Mouse (Mus musculus): Measurements from ENCODE around the gene Git1. TPM values are rescaled to one million over a fixed set of nuclear protein-coding genes. Genes with fewer than 3 reads are reported as not detected.

The Git1 gene
- polyA plus RNA-seq, 1 experiment from 2014 or later = 12.2 TPM

Other genes with a start within 250 kb of the Git1 start
- not detected in 2 replicates for gene Coro6, start 31.2 kb upstream of the Git1 start, polyA plus RNA-seq (2015; fragmentation: Nextera tagmentation; extraction: Ambion mirVana)
- gene Ankrd13b, start 3.9 kb upstream of the Git1 start, polyA plus RNA-seq (2015; fragmentation: Nextera tagmentation; extraction: Ambion mirVana) = 1.6 and 1.7 TPM in 2 replicates
- gene Abhd15, start 21.6 kb downstream of the Git1 start, polyA plus RNA-seq (2015; fragmentation: Nextera tagmentation; extraction: Ambion mirVana) = 4.0 and 4.7 TPM in 2 replicates
- gene Trp53i13, start 22.4 kb downstream of the Git1 start, polyA plus RNA-seq (2015; fragmentation: Nextera tagmentation; extraction: Ambion mirVana) = 24.1 and 24.3 TPM in 2 replicates
- gene Gm10392, start 25.6 kb downstream of the Git1 start, polyA plus RNA-seq (2015; fragmentation: Nextera tagmentation; extraction: Ambion mirVana) = 0.10 and 0.12 TPM in 2 replicates
- 9.2 and 9.8 TPM in 2 replicates for gene Taok1, start 114.3 kb downstream of the Git1 start, polyA plus RNA-seq (2015; fragmentation: Nextera tagmentation; extraction: Ambion mirVana)
- gene Nufip2, start 192.6 kb downstream of the Git1 start, polyA plus RNA-seq (2015; fragmentation: Nextera tagmentation; extraction: Ambion mirVana) = 3.8 and 4.0 TPM in 2 replicates
- gene Cryba1, start 231.7 kb downstream of the Git1 start, polyA plus RNA-seq (2015; fragmentation: Nextera tagmentation; extraction: Ambion mirVana) = not detected in 2 replicates

Measured in intestine, embryonic 16.5 days (tissue).